Mouse (Mus musculus) lung, postnatal 0 days (tissue): Measurements from ENCODE around the gene Cryzl2.

Source experiments
- CTCF ChIP-seq: IDR thresholded peaks from 2 replicates; pipeline ENCODE4 v1.5.1; 2016; ENCODE audit warnings: antibody characterized with exemption, mild to moderate bottlenecking
- EP300 ChIP-seq: IDR thresholded peaks from 2 replicates; pipeline ENCODE4 v1.6.1; 2016; ENCODE audit warnings: antibody characterized with exemption, mild to moderate bottlenecking, control low read depth

GRCm38 (mm10) chr1:157445398-157445910, 12.9 kb upstream of the Cryzl2 start:
- TF ChIP-seq CTCF (no peak), EP300 (no peak)
